Mouse (Mus musculus) CH12.LX (cell line): ENCODE measurements around the gene Ctnnd2. TPM values are rescaled to one million over a fixed set of nuclear protein-coding genes. Genes with fewer than 3 reads are reported as not detected.

Source experiments
- DNase-seq: peaks from one replicate; pipeline ENCODE4 v3.0.0-alpha.2; 2013; ENCODE audit errors: extremely low read depth
- H3K27ac ChIP-seq: 2 replicates; pipeline ENCODE4 v1.5.1; 2012; ENCODE audit warnings: low read depth, mild to moderate bottlenecking, control low read depth, moderate library complexity; ENCODE audit not compliant: insufficient read depth
- H3K27me3 ChIP-seq: replicated peaks from 2 replicates; pipeline ENCODE3; 2012; ENCODE audit warnings: inconsistent platforms
- H3K36me3 ChIP-seq, 2 experiments: replicated peaks in 1 of 2; 2 replicates each; pipeline versions ENCODE3 to v1.6.1; 2012; ENCODE audit warnings: inconsistent platforms in 1 of 2, low read length in 1 of 2, mild to moderate bottlenecking in 1 of 2, mixed read lengths in 1 of 2, moderate library complexity in 1 of 2; ENCODE audit not compliant: control insufficient read depth in 1 of 2, insufficient read depth in 1 of 2
- H3K4me1 ChIP-seq, 2 experiments: 2 replicates each; pipeline ENCODE4 v1.6.1; 2012; ENCODE audit warnings: inconsistent platforms in 1 of 2, moderate library complexity in 1 of 2; ENCODE audit not compliant: insufficient read depth in 2 of 2, control insufficient read depth in 1 of 2
- H3K4me2 ChIP-seq: 2 replicates; pipeline ENCODE4 v1.6.1; 2012; ENCODE audit warnings: low read depth, mild to moderate bottlenecking, control low read depth; ENCODE audit not compliant: poor library complexity, insufficient read depth, severe bottlenecking
- H3K4me3 ChIP-seq, 3 experiments: fragments of 150-350 bp in 1 of 3; sonication (generic) in 1 of 3; replicated peaks in 1 of 3; 2 replicates each; pipeline versions ENCODE3 to v1.5.1; 2011 to 2012; ENCODE audit warnings: low read depth in 2 of 3, low read length in 2 of 3, mild to moderate bottlenecking in 2 of 3, moderate library complexity in 2 of 3, control low read depth in 1 of 3, improper control_type of control experiment in 1 of 3, inconsistent platforms in 1 of 3, mixed read lengths in 1 of 3; ENCODE audit not compliant: poor library complexity in 1 of 3
- H3K79me2 ChIP-seq: replicated peaks from 2 replicates; pipeline ENCODE4 v1.6.1; 2012; ENCODE audit warnings: mild to moderate bottlenecking, moderate library complexity; ENCODE audit not compliant: control insufficient read depth, poor library complexity, insufficient read depth, severe bottlenecking; ENCODE audit errors: extremely low read depth
- H3K9ac ChIP-seq: 2 replicates; pipeline ENCODE4 v1.6.1; 2012; ENCODE audit warnings: low read depth, mild to moderate bottlenecking, control low read depth, moderate library complexity; ENCODE audit not compliant: insufficient read depth
- H3K9me3 ChIP-seq: replicated peaks from 2 replicates; pipeline ENCODE3; 2012; ENCODE audit warnings: low read length, inconsistent platforms, mixed read lengths
- BHLHE40 ChIP-seq: IDR thresholded peaks from 2 replicates; pipeline ENCODE4 v1.6.1; 2011; ENCODE audit warnings: mild to moderate bottlenecking, low read depth, low read length, improper control_type of control experiment
- E2F4 ChIP-seq: IDR thresholded peaks from 2 replicates; pipeline ENCODE4 v1.6.1; 2011; ENCODE audit warnings: low read depth, low read length, improper control_type of control experiment; ENCODE audit not compliant: insufficient replicate concordance
- EP300 ChIP-seq: IDR thresholded peaks from 2 replicates; pipeline ENCODE4 v1.6.1; 2011; ENCODE audit warnings: low read length, improper control_type of control experiment
- ETS1 ChIP-seq: conservative IDR thresholded peaks from 2 replicates; pipeline ENCODE4 v1.6.1; 2012; ENCODE audit warnings: low read depth, mild to moderate bottlenecking, inconsistent platforms, low read length, improper control_type of control experiment, moderate library complexity
- GABPA ChIP-seq: IDR thresholded peaks from 2 replicates; pipeline ENCODE4 v1.6.1; 2012; ENCODE audit warnings: low read depth, low read length, improper control_type of control experiment, inconsistent platforms; ENCODE audit not compliant: insufficient replicate concordance
- HCFC1 ChIP-seq: IDR thresholded peaks from 2 replicates; pipeline ENCODE4 v1.6.1; 2012; ENCODE audit warnings: low read depth, mild to moderate bottlenecking, inconsistent platforms, low read length, improper control_type of control experiment
- JUND ChIP-seq: conservative IDR thresholded peaks from 2 replicates; pipeline ENCODE4 v1.6.1; 2011; ENCODE audit warnings: low read depth, low read length, improper control_type of control experiment
- NRF1 ChIP-seq: IDR thresholded peaks from 2 replicates; pipeline ENCODE4 v1.6.1; 2014; ENCODE audit warnings: low read depth, mild to moderate bottlenecking, inconsistent platforms, low read length, improper control_type of control experiment, moderate library complexity
- POLR2A ChIP-seq: IDR thresholded peaks from 2 replicates; pipeline ENCODE4 v1.6.1; 2011; ENCODE audit warnings: low read depth, mild to moderate bottlenecking, improper control_type of control experiment, low read length
- RAD21 ChIP-seq: IDR thresholded peaks from 2 replicates; pipeline ENCODE4 v1.6.1; 2011; ENCODE audit warnings: low read depth, mild to moderate bottlenecking, low read length, improper control_type of control experiment, moderate library complexity
- RCOR1 ChIP-seq: conservative IDR thresholded peaks from 2 replicates; pipeline ENCODE4 v1.6.1; 2012; ENCODE audit warnings: low read depth, mild to moderate bottlenecking, inconsistent platforms, low read length, improper control_type of control experiment
- SIN3A ChIP-seq: IDR thresholded peaks from 2 replicates; pipeline ENCODE4 v1.6.1; 2012; ENCODE audit warnings: low read length, improper control_type of control experiment, inconsistent platforms
- TBP ChIP-seq: conservative IDR thresholded peaks from 2 replicates; pipeline ENCODE4 v1.6.1; 2011; ENCODE audit warnings: low read depth, low read length, improper control_type of control experiment
- UBTF ChIP-seq: IDR thresholded peaks from 2 replicates; pipeline ENCODE4 v1.6.1; 2012; ENCODE audit warnings: low read depth, mild to moderate bottlenecking, inconsistent platforms, low read length, improper control_type of control experiment, moderate library complexity
- USF2 ChIP-seq: conservative IDR thresholded peaks from 2 replicates; pipeline ENCODE4 v1.6.1; 2011; ENCODE audit warnings: low read depth, low read length, improper control_type of control experiment
- ZC3H11A ChIP-seq: IDR thresholded peaks from 2 replicates; pipeline ENCODE4 v1.6.1; 2012; ENCODE audit warnings: low read depth, mild to moderate bottlenecking, inconsistent platforms, low read length, improper control_type of control experiment
- ZKSCAN1 ChIP-seq: IDR thresholded peaks from 2 replicates; pipeline ENCODE4 v1.6.1; 2012; ENCODE audit warnings: low read depth, inconsistent platforms, low read length, improper control_type of control experiment, borderline replicate concordance
- dilution Hi-C: fragments of 300-500 bp; cut with MboI; formaldehyde crosslinking; loops from 2 replicates; pipeline ENCODE4 v1.14.3; 2020; ENCODE audit warnings: low sequenced_read_pairs; ENCODE audit not compliant: extremely low pct_unique_long_range_greater_than_20kb, extremely low pct_ligation_motif_present
- in situ Hi-C: fragments of 300-500 bp; cut with MboI; formaldehyde crosslinking; loops from 3 replicates; pipeline ENCODE4 v1.14.3; 2019; ENCODE audit warnings: low sequenced_read_pairs, low pct_ligation_motif_present, low pct_unique_long_range_greater_than_20kb, mixed read lengths
- polyA plus RNA-seq: library from polyadenylated mRNA; unstranded; fragments of >175 nt; gene quantifications from 2 replicates; pipeline ENCODE4 v1.2.1, GENCODE M21; 2012; ENCODE audit warnings: low read depth; ENCODE audit not compliant: insufficient read length
- total RNA-seq, 2 experiments: library from RNA; depleted of rRNA; stranded (reverse); fragments of 300-350 nt in 1 of 2; fragments of >200 nt in 1 of 2; gene quantifications; 2 replicates each; pipeline ENCODE4 v1.2.3; 2012 to 2014

Ctnnd2 gene
- total and polyA plus RNA-seq, 3 experiments: 0.23 TPM; not detected in 2

- no peak for TF ChIP-seq ZC3H11A
- no peak for TF ChIP-seq UBTF
- TF ChIP-seq POLR2A: no peak
- TF ChIP-seq ZKSCAN1: no peak
- no peak for TF ChIP-seq HCFC1
- no peak for TF ChIP-seq NRF1
- no peak for TF ChIP-seq BHLHE40
- TF ChIP-seq USF2: no peak
- no peak for TF ChIP-seq E2F4
- TF ChIP-seq RAD21: no peak
- TF ChIP-seq RCOR1: no peak
- TF ChIP-seq GABPA: no peak
- TF ChIP-seq TBP: no peak
- no peak for TF ChIP-seq EP300
- TF ChIP-seq SIN3A: no peak
- no peak for TF ChIP-seq JUND
- TF ChIP-seq ETS1: no peak
- H3K9me3 ChIP-seq: no peaks in the 10 kb centered on the region
- H3K27ac ChIP-seq: no peak overlapping the region
- no peaks in the 10 kb centered on the region for H3K79me2 ChIP-seq
- H3K9ac ChIP-seq: no peak overlapping the region
- H3K4me3 ChIP-seq: no peak overlapping the region
- no peak for DNase-seq
- dilution Hi-C loops: no loop called here
- in situ Hi-C loops: no loop called here
- H3K36me3 ChIP-seq: no peaks in the 10 kb centered on the region
- H3K4me1 ChIP-seq: no peaks in the 10 kb centered on the region
- H3K4me2 ChIP-seq: no peak overlapping the region
- no peaks in the 10 kb centered on the region for H3K27me3 ChIP-seq
Measured at GRCm38 (mm10) chr15:30640651-30641050, 468.3 kb downstream of the Ctnnd2 start.

GRCm38 (mm10) chr15:30645688-30646087 is 473.3 kb downstream of the Ctnnd2 start:
- Histone ChIP-seq H3K36me3 (no peaks in the 10 kb centered on the region), H3K79me2 (no peaks in the 10 kb centered on the region), H3K27me3 (no peaks in the 10 kb centered on the region), H3K4me3 (no peak overlapping the region), H3K27ac (no peak overlapping the region), H3K4me1 (no peaks in the 10 kb centered on the region), H3K4me2 (no peak overlapping the region), H3K9ac (no peak overlapping the region), H3K9me3 (no peaks in the 10 kb centered on the region)
- DNase-seq: no peak
- no peak for TF ChIP-seq RAD21
- in situ Hi-C loops (no loop called here), dilution Hi-C loops (no loop called here)
